Mouse (Mus musculus): ENCODE measurements around the gene Rbfox3.
A peak's percentile ranks its signal among the peaks of the same experiment; 100 is the strongest.

Rbfox3 gene

GRCm38 (mm10) chr11:118767411-118767810 is 144.0 kb downstream of the Rbfox3 start:
- DNase-seq (ENCODE audit: low spot score in 2 of 2), result no peak

GRCm38 (mm10) chr11:118760296-118760988 is 151.0 kb downstream of the Rbfox3 start:
- no peak for DNase-seq (ENCODE audit: low spot score in 2 of 2)

- peak in 1 of 2 experiments; percentile 78 for DNase-seq (ENCODE audit: low spot score in 2 of 2)
Measured at GRCm38 (mm10) chr11:118759228-118759627, 152.2 kb downstream of the Rbfox3 start.

- no peak for DNase-seq (ENCODE audit: low spot score in 2 of 2)
Measured at GRCm38 (mm10) chr11:118758277-118758990, 153.0 kb downstream of the Rbfox3 start.

- DNase-seq (ENCODE audit: low spot score in 2 of 2), result no peak
Measured at GRCm38 (mm10) chr11:118757488-118757887, 153.9 kb downstream of the Rbfox3 start.

- DNase-seq (ENCODE audit: low spot score in 2 of 2), result no peak
Measured at GRCm38 (mm10) chr11:118755003-118755402, 156.4 kb downstream of the Rbfox3 start.

GRCm38 (mm10) chr11:118754535-118754934 is 156.9 kb downstream of the Rbfox3 start:
- DNase-seq (ENCODE audit: low spot score in 2 of 2), result no peak

- DNase-seq (ENCODE audit: low spot score in 2 of 2), result no peak
Measured at GRCm38 (mm10) chr11:118751879-118752616, 159.3 kb downstream of the Rbfox3 start.

- no peak for DNase-seq (ENCODE audit: low spot score in 2 of 2)
Measured at GRCm38 (mm10) chr11:118750745-118751330, 160.6 kb downstream of the Rbfox3 start.

- no peak for DNase-seq (ENCODE audit: low spot score in 2 of 2)
Measured at GRCm38 (mm10) chr11:118749541-118749940, 161.9 kb downstream of the Rbfox3 start.

GRCm38 (mm10) chr11:118748622-118749021 is 162.8 kb downstream of the Rbfox3 start:
- no peak for DNase-seq (ENCODE audit: low spot score in 2 of 2)

- DNase-seq (ENCODE audit: low spot score in 2 of 2), result no peak
Measured at GRCm38 (mm10) chr11:118745279-118745678, 166.1 kb downstream of the Rbfox3 start.

- DNase-seq (ENCODE audit: low spot score in 2 of 2), result peak in 1 of 2 experiments; percentile 65
Measured at GRCm38 (mm10) chr11:118744782-118745181, 166.6 kb downstream of the Rbfox3 start.

GRCm38 (mm10) chr11:118742762-118743161 is 168.6 kb downstream of the Rbfox3 start:
- DNase-seq (ENCODE audit: low spot score in 2 of 2), result no peak

GRCm38 (mm10) chr11:118741262-118741661 is 170.1 kb downstream of the Rbfox3 start:
- no peak for DNase-seq (ENCODE audit: low spot score in 2 of 2)

GRCm38 (mm10) chr11:118740001-118740400 is 171.4 kb downstream of the Rbfox3 start:
- DNase-seq (ENCODE audit: low spot score in 2 of 2), result peak in 1 of 2 experiments; percentile 84

GRCm38 (mm10) chr11:118738855-118739832 is 172.3 kb downstream of the Rbfox3 start:
- peak; percentile 66 to 92 for DNase-seq (ENCODE audit: low spot score in 2 of 2)

- no peak for DNase-seq (ENCODE audit: low spot score in 2 of 2)
Measured at GRCm38 (mm10) chr11:118738323-118738722, 173.1 kb downstream of the Rbfox3 start.

GRCm38 (mm10) chr11:118737821-118738220 is 173.6 kb downstream of the Rbfox3 start:
- DNase-seq (ENCODE audit: low spot score in 2 of 2), result no peak

GRCm38 (mm10) chr11:118736993-118737392 is 174.4 kb downstream of the Rbfox3 start:
- no peak for DNase-seq (ENCODE audit: low spot score in 2 of 2)

- no peak for DNase-seq (ENCODE audit: low spot score in 2 of 2)
Measured at GRCm38 (mm10) chr11:118731655-118732054, 179.7 kb downstream of the Rbfox3 start.

All from left cerebral cortex, adult 9 months (tissue).